Mouse (Mus musculus) MEL (cell line): Measurements from ENCODE around the gene Cep295nl. TPM values are rescaled to one million over a fixed set of nuclear protein-coding genes. Genes with fewer than 3 reads are reported as not detected.

Experiments
- DNase-seq: peaks from one replicate; pipeline ENCODE4 v3.0.0; 2011; ENCODE audit warnings: low read depth, low spot score
- H3K27ac ChIP-seq: 2 replicates; pipeline ENCODE4 v1.5.1; 2012; ENCODE audit warnings: low read depth, mild to moderate bottlenecking, control low read depth, low read length, moderate library complexity; ENCODE audit not compliant: control insufficient read depth
- H3K27me3 ChIP-seq, 2 experiments: fragments of 150-350 bp in 1 of 2; sonication (generic) in 1 of 2; 2 replicates each; pipeline ENCODE4 v1.6.1; 2012; ENCODE audit warnings: low read length in 2 of 2, mild to moderate bottlenecking in 2 of 2, improper control_type of control experiment in 1 of 2, moderate library complexity in 1 of 2; ENCODE audit not compliant: insufficient read depth in 2 of 2, control insufficient read depth in 1 of 2
- H3K36me3 ChIP-seq, 2 experiments: 2 replicates each; pipeline ENCODE4 v1.6.1; 2012 to 2014; ENCODE audit warnings: low read length in 2 of 2, improper control_type of control experiment in 1 of 2, inconsistent platforms in 1 of 2, mild to moderate bottlenecking in 1 of 2; ENCODE audit not compliant: insufficient read depth in 2 of 2, control insufficient read depth in 1 of 2
- H3K4me1 ChIP-seq, 2 experiments: fragments of 150-350 bp in 1 of 2; sonication (generic) in 1 of 2; 2 replicates each; pipeline ENCODE4 v1.6.1; 2012; ENCODE audit warnings: low read length in 2 of 2, improper control_type of control experiment in 1 of 2, mild to moderate bottlenecking in 1 of 2; ENCODE audit not compliant: insufficient read depth in 2 of 2, control insufficient read depth in 1 of 2
- H3K4me3 ChIP-seq, 2 experiments: fragments of 150-350 bp in 1 of 2; sonication (generic) in 1 of 2; 2 replicates each; pipeline ENCODE4 v1.5.1; 2012; ENCODE audit warnings: low read depth in 2 of 2, low read length in 2 of 2, mild to moderate bottlenecking in 2 of 2, moderate library complexity in 2 of 2, control low read depth in 1 of 2, improper control_type of control experiment in 1 of 2; ENCODE audit not compliant: control insufficient read depth in 1 of 2, insufficient read depth in 1 of 2
- H3K79me2 ChIP-seq: 2 replicates; pipeline ENCODE4 v1.6.1; 2012; ENCODE audit warnings: mild to moderate bottlenecking, low read length, moderate library complexity; ENCODE audit not compliant: control insufficient read depth, poor library complexity, insufficient read depth
- H3K9ac ChIP-seq: 2 replicates; pipeline ENCODE4 v1.6.1; 2012; ENCODE audit warnings: low read depth, mild to moderate bottlenecking, control low read depth, low read length, moderate library complexity; ENCODE audit not compliant: control insufficient read depth, poor library complexity, severe bottlenecking
- H3K9me3 ChIP-seq: fragments of 150-350 bp; sonication (generic); replicated peaks from 2 replicates; pipeline ENCODE4 v1.6.1; 2012; ENCODE audit warnings: mild to moderate bottlenecking, low read length, improper control_type of control experiment, moderate library complexity; ENCODE audit not compliant: insufficient read depth
- CHD2 ChIP-seq: IDR thresholded peaks from 2 replicates; pipeline ENCODE4 v1.6.1; 2011; ENCODE audit warnings: low read length, improper control_type of control experiment
- CTCF ChIP-seq, 3 experiments: IDR thresholded peaks in 2 of 3; conservative IDR thresholded peaks in 1 of 3; 2 replicates each; pipeline ENCODE4 v1.5.1; 2011 to 2012; ENCODE audit warnings: low read length in 3 of 3, low read depth in 2 of 3, mild to moderate bottlenecking in 2 of 3, improper control_type of control experiment in 1 of 3, inconsistent platforms in 1 of 3, mixed read lengths in 1 of 3, moderate library complexity in 1 of 3; ENCODE audit not compliant: control insufficient read depth in 1 of 3, insufficient read depth in 1 of 3, poor library complexity in 1 of 3, severe bottlenecking in 1 of 3
- EP300 ChIP-seq, 2 experiments: IDR thresholded peaks; 2 replicates each; pipeline ENCODE4 v1.6.1; 2011; ENCODE audit warnings: improper control_type of control experiment in 2 of 2, low read length in 2 of 2, low read depth in 1 of 2, mild to moderate bottlenecking in 1 of 2
- HCFC1 ChIP-seq: IDR thresholded peaks from 2 replicates; pipeline ENCODE4 v1.6.1; 2012; ENCODE audit warnings: low read depth, mild to moderate bottlenecking, inconsistent platforms, low read length, improper control_type of control experiment, moderate library complexity
- MAFK ChIP-seq: IDR thresholded peaks from 2 replicates; pipeline ENCODE4 v1.6.1; 2011; ENCODE audit warnings: low read depth, mild to moderate bottlenecking, low read length, improper control_type of control experiment, borderline replicate concordance
- MAZ ChIP-seq: IDR thresholded peaks from 2 replicates; pipeline ENCODE4 v1.6.1; 2012; ENCODE audit warnings: low read depth, mild to moderate bottlenecking, inconsistent platforms, low read length, improper control_type of control experiment
- MEF2A ChIP-seq: IDR thresholded peaks from 2 replicates; pipeline ENCODE4 v1.6.1; 2014; ENCODE audit warnings: low read depth, mild to moderate bottlenecking, inconsistent platforms, low read length, improper control_type of control experiment; ENCODE audit not compliant: poor library complexity, insufficient replicate concordance, severe bottlenecking; ENCODE audit errors: extremely low read depth
- MXI1 ChIP-seq: IDR thresholded peaks from 2 replicates; pipeline ENCODE4 v1.6.1; 2011; ENCODE audit warnings: mild to moderate bottlenecking, low read depth, low read length, improper control_type of control experiment
- MYC ChIP-seq: IDR thresholded peaks from 2 replicates; pipeline ENCODE4 v1.6.1; 2011; ENCODE audit warnings: low read depth, mild to moderate bottlenecking, low read length, improper control_type of control experiment, moderate library complexity
- NELFE ChIP-seq: IDR thresholded peaks from 2 replicates; pipeline ENCODE4 v1.6.1; 2011; ENCODE audit warnings: low read depth, low read length, improper control_type of control experiment
- POLR2AphosphoS5 ChIP-seq: IDR thresholded peaks from 2 replicates; pipeline ENCODE4 v1.6.1; 2012; ENCODE audit warnings: low read depth, borderline replicate concordance, mild to moderate bottlenecking, inconsistent platforms, low read length, moderate library complexity, mixed read lengths
- RAD21 ChIP-seq: IDR thresholded peaks from 2 replicates; pipeline ENCODE4 v1.6.1; 2011; ENCODE audit warnings: mild to moderate bottlenecking, low read depth, low read length, improper control_type of control experiment
- SIN3A ChIP-seq: IDR thresholded peaks from 2 replicates; pipeline ENCODE4 v1.6.1; 2012; ENCODE audit warnings: low read length, improper control_type of control experiment, inconsistent platforms
- SMC3 ChIP-seq: IDR thresholded peaks from 2 replicates; pipeline ENCODE4 v1.6.1; 2011; ENCODE audit warnings: low read depth, low read length, improper control_type of control experiment
- TAL1 ChIP-seq: IDR thresholded peaks from 2 replicates; pipeline ENCODE4 v1.6.1; 2012; ENCODE audit warnings: mild to moderate bottlenecking, inconsistent platforms, low read length, moderate library complexity, mixed read lengths
- TBP ChIP-seq: IDR thresholded peaks from 2 replicates; pipeline ENCODE4 v1.8.0; 2011; ENCODE audit warnings: low read depth, low read length, improper control_type of control experiment
- TCF12 ChIP-seq: IDR thresholded peaks from 2 replicates; pipeline ENCODE4 v1.6.1; 2014; ENCODE audit warnings: low read depth, mild to moderate bottlenecking, inconsistent platforms, low read length, improper control_type of control experiment, moderate library complexity
- UBTF ChIP-seq: IDR thresholded peaks from 2 replicates; pipeline ENCODE4 v1.6.1; 2012; ENCODE audit warnings: low read depth, mild to moderate bottlenecking, inconsistent platforms, low read length, improper control_type of control experiment, moderate library complexity, borderline replicate concordance; ENCODE audit not compliant: insufficient read depth
- ZKSCAN1 ChIP-seq: IDR thresholded peaks from 2 replicates; pipeline ENCODE4 v1.6.1; 2012; ENCODE audit warnings: low read depth, mild to moderate bottlenecking, inconsistent platforms, low read length, improper control_type of control experiment, moderate library complexity
- ZMIZ1 ChIP-seq: IDR thresholded peaks from 2 replicates; pipeline ENCODE4 v1.6.1; 2012; ENCODE audit warnings: low read depth, mild to moderate bottlenecking, inconsistent platforms, low read length, improper control_type of control experiment, moderate library complexity
- polyA plus RNA-seq, 2 experiments: library from polyadenylated mRNA; stranded (reverse) in 1 of 2; unstranded in 1 of 2; fragments of >175 nt in 1 of 2; fragments of >200 nt in 1 of 2; gene quantifications; 2 replicates each; pipeline versions ENCODE4 v1.2.1 to v1.2.4; 2012; ENCODE audit warnings: low replicate concordance in 2 of 2, low read depth in 1 of 2; ENCODE audit not compliant: insufficient read length in 2 of 2, insufficient read depth in 1 of 2, missing spikeins in 1 of 2
- total RNA-seq: library from RNA; depleted of rRNA; stranded (reverse); fragments of 300-350 nt; gene quantifications from 2 replicates; pipeline ENCODE4 v1.2.3, GENCODE M21; 2012

The Cep295nl gene
- total and polyA plus RNA-seq, 3 experiments: not detected

DNA sequence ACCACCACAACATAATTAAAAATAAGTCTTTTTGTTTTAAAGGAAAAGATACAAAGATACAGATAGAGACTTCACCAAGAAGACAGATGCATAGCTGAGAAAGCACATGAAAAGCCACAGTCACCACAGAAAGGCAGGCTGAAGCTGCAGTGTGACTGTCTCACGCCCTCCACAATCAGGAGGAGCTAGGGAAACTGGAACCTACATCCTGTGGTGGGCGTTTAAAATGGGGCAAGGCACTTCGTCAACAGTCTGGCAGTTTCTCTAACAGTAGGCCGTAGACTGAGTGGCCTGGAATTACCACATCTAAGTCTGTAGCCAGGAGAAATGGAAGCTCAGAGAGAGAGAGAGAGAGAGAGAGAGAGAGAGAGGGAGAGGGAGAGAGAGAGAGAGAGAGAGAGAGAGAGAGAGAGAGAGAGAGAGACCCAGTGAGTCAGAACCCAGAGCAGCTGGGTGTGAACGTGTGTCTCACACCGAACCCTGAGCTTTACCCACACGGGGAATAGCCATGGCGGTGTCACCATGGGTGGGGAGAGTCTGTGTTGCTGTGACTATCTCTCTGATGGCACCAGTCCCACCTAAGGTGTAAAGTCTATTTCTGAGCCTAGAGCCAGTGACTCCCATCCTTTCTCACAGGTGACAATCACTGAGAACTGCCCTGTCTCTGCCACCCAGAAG lies 4.7 kb downstream of the Cep295nl start:
- TF ChIP-seq POLR2AphosphoS5: no peak
- no peak for TF ChIP-seq MAZ
- TF ChIP-seq MEF2A: no peak
- TF ChIP-seq CTCF (IDR thresholded peaks at IDR 0.05 in 2 of 3, conservative IDR thresholded peaks at IDR 0.05 in 1 of 3; ENCODE audit: control insufficient read depth in 1 of 3, insufficient read depth in 1 of 3, low read depth in 2 of 3, low read length in 3 of 3, poor library complexity in 1 of 3, severe bottlenecking in 1 of 3): no peak
- no peak for TF ChIP-seq RAD21
- TF ChIP-seq SMC3: no peak
- TF ChIP-seq MYC: no peak
- no peak for TF ChIP-seq MXI1
- TF ChIP-seq UBTF: no peak
- TF ChIP-seq HCFC1: no peak
- no peak for TF ChIP-seq TBP
- no peak for TF ChIP-seq TCF12
- TF ChIP-seq ZMIZ1: no peak
- TF ChIP-seq EP300 (IDR thresholded peaks at IDR 0.05; ENCODE audit: low read depth in 1 of 2, low read length in 2 of 2): no peak
- no peak for TF ChIP-seq NELFE
- TF ChIP-seq TAL1: no peak
- no peak for TF ChIP-seq MAFK
- TF ChIP-seq CHD2: no peak
- TF ChIP-seq, all 39 proteins: peak for 0
- Histone ChIP-seq H3K27me3 (peaks cover 9 to 18% of the 10 kb centered on the region in 2 experiments), H3K4me3 (no peak overlapping the region), H3K4me1 (no peaks in the 10 kb centered on the region), H3K9ac (no peak overlapping the region), H3K27ac (no peak overlapping the region), H3K9me3 (no peaks in the 10 kb centered on the region), H3K79me2 (no peaks in the 10 kb centered on the region), H3K36me3 (no peaks in the 10 kb centered on the region)
- DNase-seq: no peak

DNA sequence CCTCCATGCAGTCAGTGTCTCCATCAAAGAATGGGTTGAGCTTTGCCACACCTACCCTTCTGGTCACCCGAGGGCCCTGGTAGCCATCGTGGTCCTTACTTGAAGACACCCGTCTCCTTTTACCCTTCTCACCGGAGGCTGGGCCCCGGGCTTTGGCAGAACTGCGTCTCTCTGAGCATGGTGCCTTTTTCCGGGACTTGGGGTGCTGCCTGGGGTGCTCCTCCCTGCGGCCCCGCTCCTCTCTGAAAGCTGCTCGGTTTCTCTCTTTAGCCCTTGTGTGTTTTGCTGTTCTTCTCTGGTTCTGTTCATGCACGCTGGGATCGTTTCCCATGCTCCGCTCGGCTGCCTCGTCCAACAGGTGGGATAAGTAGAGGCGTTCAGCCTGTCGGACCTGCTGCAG lies 8.9 kb downstream of the Cep295nl start:
- Histone ChIP-seq H3K79me2 (no peaks in the 10 kb centered on the region), H3K9me3 (no peaks in the 10 kb centered on the region), H3K27me3 (peaks cover 2 to 4% of the 10 kb centered on the region in 2 experiments; a peak in 2 of 4 replicates), H3K4me1 (no peaks in the 10 kb centered on the region), H3K9ac (no peak overlapping the region), H3K36me3 (no peaks in the 10 kb centered on the region), H3K27ac (no peak overlapping the region), H3K4me3 (no peak overlapping the region)
- TF ChIP-seq EP300 (IDR thresholded peaks at IDR 0.05; ENCODE audit: low read depth in 1 of 2, low read length in 2 of 2): no peak
- TF ChIP-seq SIN3A: no peak
- TF ChIP-seq TAL1: no peak
- TF ChIP-seq RAD21: no peak
- TF ChIP-seq ZKSCAN1: no peak
- TF ChIP-seq CTCF (IDR thresholded peaks at IDR 0.05 in 2 of 3, conservative IDR thresholded peaks at IDR 0.05 in 1 of 3; ENCODE audit: control insufficient read depth in 1 of 3, insufficient read depth in 1 of 3, low read depth in 2 of 3, low read length in 3 of 3, poor library complexity in 1 of 3, severe bottlenecking in 1 of 3): no peak
- no peak for DNase-seq
